ENCODE assay signal across 21 mouse cellular contexts in the genomic region with DNA sequence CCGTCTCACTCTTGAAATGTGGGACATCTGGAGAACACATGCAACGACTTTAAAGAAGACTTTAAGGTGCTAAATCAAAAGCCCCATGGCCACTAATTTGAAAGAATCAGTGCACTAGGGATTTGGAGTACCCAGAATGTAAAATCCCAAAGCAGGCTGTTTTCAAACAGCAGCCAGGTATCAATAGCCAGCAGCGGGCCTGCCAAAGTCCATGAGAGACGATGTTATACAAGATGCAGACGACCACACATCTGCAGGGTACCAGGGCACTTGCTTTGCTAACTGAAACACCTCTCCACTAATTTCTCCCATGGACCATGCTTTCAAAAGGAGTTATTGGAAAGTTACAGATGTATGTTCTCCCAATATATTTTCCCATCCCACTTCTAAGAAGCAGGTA.
A peak's percentile ranks its signal among the peaks of the same experiment; 100 is the strongest.
DNase-seq lines count a peak whose midpoint lies in the region; ATAC-seq lines count a peak whose summit lies in the region.
"Had no signal": no experiment of that assay in that cellular context is flagged by ENCODE, and none has a peak within 500 bp of the region (broad histone marks: within the 10 kb centered on the region; RNA-seq: fewer than 3 reads in every experiment).

No protein-coding gene starts in this region.

- H3K9ac ChIP-seq in limb, embryonic 11.5 days (ENCODE audit: low read length), result no peak overlapping the region
- H3K9ac ChIP-seq: embryonic facial prominence, embryonic 13.5 days; embryonic facial prominence, embryonic 15.5 days; forebrain, embryonic 12.5 days had no signal

- no peak overlapping the region for H3K4me2 ChIP-seq in limb, embryonic 11.5 days (ENCODE audit: low read depth, severe bottlenecking)
- H3K4me2 ChIP-seq: embryonic facial prominence, embryonic 13.5 days; embryonic facial prominence, embryonic 15.5 days; forebrain, embryonic 12.5 days had no signal

- no peak overlapping the region for H3K27ac ChIP-seq in limb, embryonic 11.5 days (replicated peaks; ENCODE audit: low read depth, low read length)
- H3K27ac ChIP-seq in limb, embryonic 10.5 days, result no peak overlapping the region
- H3K27ac ChIP-seq: embryonic facial prominence, embryonic 13.5 days; embryonic facial prominence, embryonic 15.5 days; forebrain, embryonic 10.5 days; forebrain, embryonic 12.5 days had no signal

- H3K27me3 ChIP-seq in limb, embryonic 11.5 days (ENCODE audit: control insufficient read depth, insufficient read depth, low read length), result no peaks in the 10 kb centered on the region
- H3K27me3 ChIP-seq in limb, embryonic 10.5 days (ENCODE audit: low read depth, poor library complexity, severe bottlenecking), result no peaks in the 10 kb centered on the region
- H3K27me3 ChIP-seq: embryonic facial prominence, embryonic 13.5 days; embryonic facial prominence, embryonic 15.5 days; forebrain, embryonic 12.5 days had no signal

- 0 out of 2 replicates have a peak, but pooled peaks have one; percentile 57 for ATAC-seq in limb, embryonic 11.5 days (ENCODE audit: insufficient number of reproducible peaks, low FRiP score, low TSS enrichment, low read depth)
- ATAC-seq: forebrain, embryonic 14.5 days; forebrain, embryonic 16.5 days had no signal

- no peak overlapping the region for H3K4me3 ChIP-seq in limb, embryonic 11.5 days (ENCODE audit: low read depth, low read length)
- no peak overlapping the region for H3K4me3 ChIP-seq in limb, embryonic 10.5 days
- H3K4me3 ChIP-seq: embryonic facial prominence, embryonic 13.5 days; embryonic facial prominence, embryonic 15.5 days; erythroblast, embryonic 14.5 days; forebrain, embryonic 10.5 days; forebrain, embryonic 12.5 days had no signal

- H3K36me3 ChIP-seq in limb, embryonic 11.5 days (ENCODE audit: control insufficient read depth, insufficient read depth, low read length), result no peaks in the 10 kb centered on the region
- no peaks in the 10 kb centered on the region for H3K36me3 ChIP-seq in limb, embryonic 10.5 days
- H3K36me3 ChIP-seq: embryonic facial prominence, embryonic 13.5 days; embryonic facial prominence, embryonic 15.5 days; forebrain, embryonic 10.5 days; forebrain, embryonic 12.5 days had no signal

- 20% methylated on average over 5 of the region's 5 CpGs for WGBS in limb, embryonic 11.5 days
- 32% methylated on average over 5 of the region's 5 CpGs for WGBS in limb, embryonic 10.5 days

- DNase-seq in limb, embryonic 11.5 days (ENCODE audit: low spot score), result peak; percentile 37
- no peak for DNase-seq in limb, embryonic 10.5 days (ENCODE audit: low spot score)
- peak; percentile 54 for DNase-seq in forelimb bud, embryonic 11.5 days (ENCODE audit: low read depth, low spot score)
- peak; percentile 22 for DNase-seq in mesoderm, embryonic 11.5 days (ENCODE audit: low read depth, low spot score)
- DNase-seq in left cerebral cortex, postnatal 25 days (ENCODE audit: low spot score in 2 of 2), result no peak
- DNase-seq: adrenal gland, adult 2 months; adrenal gland, postnatal 10 days; adrenal gland, postnatal 25 days; cerebellum, adult 11 months; cerebellum, adult 18-20 months; cerebellum, adult 8-10 months; cerebellum, adult 9-11 months; cerebellum, postnatal 14 days; cerebellum, postnatal 36 days had no signal

- H3K4me1 ChIP-seq in limb, embryonic 11.5 days (ENCODE audit: control insufficient read depth, insufficient read depth, low read length), result no peaks in the 10 kb centered on the region
- peaks cover 13% of the 10 kb centered on the region for H3K4me1 ChIP-seq in limb, embryonic 10.5 days
- H3K4me1 ChIP-seq: embryonic facial prominence, embryonic 13.5 days; embryonic facial prominence, embryonic 15.5 days; forebrain, embryonic 10.5 days; forebrain, embryonic 12.5 days had no signal

- H3K9me3 ChIP-seq in limb, embryonic 11.5 days (ENCODE audit: control insufficient read depth, low read length), result no peaks in the 10 kb centered on the region
- no peaks in the 10 kb centered on the region for H3K9me3 ChIP-seq in limb, embryonic 10.5 days (replicated peaks)
- H3K9me3 ChIP-seq: embryonic facial prominence, embryonic 13.5 days; embryonic facial prominence, embryonic 15.5 days; forebrain, embryonic 10.5 days; forebrain, embryonic 12.5 days had no signal

- intact Hi-C loops in left cerebral cortex, postnatal 25 days (cut with DNase I), result no loop called here

Comparison
In these comparisons a context has a peak if more than half of its experiments do, and no peak if none do; other contexts are left out.
1. DNase-seq: peak in limb, embryonic 11.5 days (single experiment), forelimb bud, embryonic 11.5 days (single experiment) and mesoderm, embryonic 11.5 days (single experiment); none in limb, embryonic 10.5 days (single experiment) and left cerebral cortex, postnatal 25 days (0 of 2).